Mouse (Mus musculus) lung, adult 2 months (tissue): ENCODE measurements around the gene Rsph6a. TPM values are rescaled to one million over a fixed set of nuclear protein-coding genes. Genes with fewer than 3 reads are reported as not detected.

Experiments used
- DNase-seq: peaks from one replicate; pipeline ENCODE4 v3.0.0; 2022
- H3K4me1 ChIP-seq: fragments of 200-500 bp; 2 replicates; pipeline ENCODE4 v1.6.1; 2011; ENCODE audit warnings: low read length; ENCODE audit not compliant: control insufficient read depth, insufficient read depth
- H3K4me3 ChIP-seq: fragments of 200-500 bp; replicated peaks from 2 replicates; pipeline ENCODE3; 2011; ENCODE audit warnings: low read depth, mild to moderate bottlenecking, control low read depth, low read length; ENCODE audit errors: extremely low read depth
- CTCF ChIP-seq: fragments of 200-500 bp; IDR thresholded peaks from 2 replicates; pipeline ENCODE4 v1.5.1; 2011; ENCODE audit warnings: mild to moderate bottlenecking, low read length, control low read depth; ENCODE audit not compliant: insufficient read depth
- POLR2A ChIP-seq: fragments of 200-500 bp; IDR thresholded peaks from 2 replicates; pipeline ENCODE4 v1.6.1; 2011; ENCODE audit warnings: low read depth, mild to moderate bottlenecking, control low read depth, low read length, borderline replicate concordance; ENCODE audit errors: extremely low read depth
- WGBS: fragments of 180-500 bp; shearing (Covaris S2); methylation state at CpG from one replicate; pipeline ENCODE4 v1.1.7; 2018; 5-methylcytosine and 5-hydroxymethylcytosine counted together
- polyA plus RNA-seq: library from polyadenylated mRNA; depleted of rRNA; stranded (reverse); fragments of >200 nt; gene quantifications from 2 replicates; pipeline ENCODE4 v1.2.3, GENCODE M21; 2012

Gene Rsph6a
- polyA plus RNA-seq, 1 experiment: not detected

GRCm38 (mm10) chr7:19075723-19076585 lies 21.5 kb downstream of the Rsph6a start, which contains the start of gene Dmwd:
Gene Dmwd, plus strand, starts transcription at chr7:19076227.
- TF ChIP-seq CTCF: no peak
- no peak for TF ChIP-seq POLR2A
- WGBS: 1% methylated on average over 82 of the region's 91 CpGs
- peak; percentile 89 for DNase-seq
- peak within 1 kb of the TSS; percentile 56 for H3K4me3 ChIP-seq
- peaks cover 5% of the 10 kb centered on the region for H3K4me1 ChIP-seq

GRCm38 (mm10) chr7:19076586-19076991 lies 22.1 kb downstream of the Rsph6a start:
- TF ChIP-seq CTCF: no peak
- no peak for TF ChIP-seq POLR2A
- Histone ChIP-seq H3K4me3 (peak overlapping the region; percentile 56), H3K4me1 (peaks cover 5% of the 10 kb centered on the region)
- DNase-seq: no peak
- 1% methylated on average over 22 of the region's 22 CpGs for WGBS

DNA sequence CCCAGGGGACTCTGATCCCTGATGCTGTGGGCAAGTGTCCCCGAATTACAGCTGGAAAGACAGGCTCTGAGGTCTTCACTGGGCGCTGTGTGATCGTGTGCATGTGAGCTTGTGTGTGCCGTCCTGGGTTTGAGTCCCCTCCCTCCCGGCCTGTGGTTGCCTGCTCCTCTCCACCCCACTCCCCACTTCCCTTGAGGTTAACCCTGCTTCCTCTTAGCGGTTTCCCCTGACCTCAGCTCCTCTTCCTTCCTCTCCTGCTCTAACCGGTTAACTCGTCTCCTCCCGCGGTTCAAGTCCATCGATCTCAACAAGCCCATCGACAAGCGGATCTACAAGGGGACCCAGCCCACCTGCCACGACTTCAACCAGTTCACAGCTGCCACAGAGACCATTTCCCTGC lies 23.3 kb downstream of the Rsph6a start:
- H3K4me3 ChIP-seq: no peak overlapping the region

DNA sequence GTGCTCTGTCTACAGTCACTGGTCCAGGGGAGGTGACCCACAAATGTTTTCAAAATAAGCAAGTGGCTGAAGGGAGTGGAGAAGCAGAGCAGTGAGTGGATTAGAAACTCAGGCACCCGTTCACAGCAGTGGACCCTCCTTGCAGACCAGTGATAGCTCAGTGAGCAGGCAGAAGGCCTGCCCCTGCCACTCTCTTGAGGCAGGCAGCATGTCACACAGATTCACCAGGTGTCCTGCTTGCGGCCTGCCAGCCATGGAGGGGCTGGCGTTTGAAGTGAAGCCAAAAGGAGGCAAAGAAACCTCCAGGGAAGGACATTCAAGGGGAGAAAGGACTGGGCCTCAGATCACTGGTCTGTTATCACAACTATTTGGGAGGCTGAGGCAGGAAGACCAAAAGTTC lies 24.2 kb downstream of the Rsph6a start:
- no peak for DNase-seq
- TF ChIP-seq POLR2A (no peak), CTCF (no peak)
- Histone ChIP-seq H3K4me3 (no peak overlapping the region), H3K4me1 (peaks cover 5% of the 10 kb centered on the region)
- 77% methylated on average over 3 of the region's 3 CpGs for WGBS

More for the DNA sequence above, 23.3 kb downstream of the Rsph6a start:
- WGBS: 42% methylated on average over 14 of the region's 14 CpGs
- no peak for TF ChIP-seq POLR2A
- no peak for TF ChIP-seq CTCF
- no peak for DNase-seq
- H3K4me1 ChIP-seq: peaks cover 5% of the 10 kb centered on the region

GRCm38 (mm10) chr7:19080451-19080950 lies 26.0 kb downstream of the Rsph6a start:
- 85% methylated on average over 19 of the region's 19 CpGs for WGBS
- TF ChIP-seq CTCF (no peak), POLR2A (no peak)
- no peak overlapping the region for H3K4me3 ChIP-seq
- DNase-seq: no peak
- peaks cover under 1% of the 10 kb centered on the region for H3K4me1 ChIP-seq

GRCm38 (mm10) chr7:19082171-19082570 lies 27.7 kb downstream of the Rsph6a start:
- no peak for DNase-seq
- H3K4me1 ChIP-seq: peaks cover 6% of the 10 kb centered on the region
- no peak overlapping the region for H3K4me3 ChIP-seq
- TF ChIP-seq POLR2A: no peak
- no peak for TF ChIP-seq CTCF
- 77% methylated on average over 4 of the region's 4 CpGs for WGBS

DNA sequence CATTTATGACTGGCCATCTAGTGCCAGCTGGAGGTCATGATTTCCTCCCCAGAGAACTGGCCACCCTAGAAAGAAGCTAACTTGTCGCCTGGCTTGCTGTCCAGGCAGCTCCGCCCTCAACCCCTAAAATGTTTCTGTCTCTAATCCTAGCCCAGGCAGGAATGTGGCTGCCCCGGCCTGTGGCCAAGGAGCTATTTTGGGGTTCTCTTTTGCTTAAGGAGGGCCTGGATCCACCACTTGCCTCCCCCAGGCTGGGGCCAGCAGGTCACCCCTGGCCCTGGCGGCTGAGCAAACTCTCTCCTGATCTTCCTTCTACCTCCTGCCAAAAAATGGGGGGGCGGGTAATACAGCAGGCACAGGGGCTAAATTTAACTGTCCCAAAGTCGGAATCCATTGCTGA lies 28.6 kb downstream of the Rsph6a start:
- no peak overlapping the region for H3K4me3 ChIP-seq
- DNase-seq: no peak
- no peak for TF ChIP-seq CTCF
- WGBS: 46% methylated on average over 6 of the region's 6 CpGs
- peaks cover 6% of the 10 kb centered on the region for H3K4me1 ChIP-seq

GRCm38 (mm10) chr7:19083701-19084100 lies 29.2 kb downstream of the Rsph6a start, which contains the start of gene Dmpk:
Gene Dmpk, plus strand, starts transcription at chr7:19083849.
- Histone ChIP-seq H3K4me1 (peaks cover 6% of the 10 kb centered on the region), H3K4me3 (peak within 1 kb of the TSS; percentile 60)
- TF ChIP-seq CTCF (no peak), POLR2A (0 out of 2 replicates have a peak, but pooled peaks have one; percentile 24)
- 42% methylated on average over 10 of the region's 10 CpGs for WGBS
- no peak for DNase-seq

- 50% methylated on average over 6 of the region's 6 CpGs for WGBS
- TF ChIP-seq CTCF (no peak), POLR2A (no peak)
These were observed 29.8 kb downstream of the Rsph6a start for GRCm38 (mm10) chr7:19084277-19084771.

More at GRCm38 (mm10) chr7:19084277-19084771, 29.8 kb downstream of the Rsph6a start:
- Histone ChIP-seq H3K4me1 (peaks cover 6% of the 10 kb centered on the region), H3K4me3 (peak overlapping the region; percentile 60)
- no peak for DNase-seq
